Mouse (Mus musculus): ENCODE data around the gene Spns3.

DNA sequence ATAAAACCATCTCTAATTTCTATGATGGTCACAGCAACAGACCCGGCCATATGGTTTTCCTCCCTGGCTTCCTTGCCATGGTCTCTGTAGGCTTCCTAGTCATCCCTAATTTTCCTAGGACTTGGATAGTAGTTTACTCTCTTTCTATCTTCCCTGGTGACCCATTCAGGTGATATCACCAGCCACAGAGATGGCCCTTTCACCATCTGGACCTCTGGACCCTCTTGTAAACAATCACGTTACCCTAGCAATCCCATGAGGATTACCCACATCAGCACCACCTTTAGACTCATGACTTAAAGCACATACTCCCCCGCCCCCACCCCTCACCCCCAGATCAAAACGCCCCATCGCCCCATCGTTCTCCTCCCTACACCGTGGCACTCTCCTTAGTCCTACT, 16.0 kb upstream of the Spns3 start:
- TF ChIP-seq CTCF (IDR thresholded peaks at IDR 0.05; ENCODE audit: control insufficient read depth, insufficient read depth, low read length) (no peak), POLR2A (IDR thresholded peaks at IDR 0.05; ENCODE audit: borderline replicate concordance, control insufficient read depth, low read depth, low read length) (no peak)

All from bone marrow, adult 2 months (tissue).